Mouse (Mus musculus) kidney, postnatal 25 days (tissue): ENCODE data around the gene Aloxe3.

Experiments
- DNase-seq, 2 experiments: peaks; one replicate each; pipeline ENCODE4 v3.0.0; 2021; ENCODE audit warnings: mixed read lengths in 2 of 2

Gene Aloxe3

GRCm38 (mm10) chr11:69125852-69125918 is at the start of gene Aloxe3:
Aloxe3 (plus strand) TSS chr11:69125896.
- no peak for DNase-seq

- DNase-seq, result peak in 1 of 2 experiments; percentile 23
These were observed 49.1 kb upstream of the Aloxe3 start for GRCm38 (mm10) chr11:69076572-69076971.

GRCm38 (mm10) chr11:69077316-69077715 is 48.4 kb upstream of the Aloxe3 start:
- DNase-seq, result peak in 1 of 2 experiments; percentile 17

- DNase-seq, result peak in 1 of 2 experiments; percentile 20
These were observed 47.7 kb upstream of the Aloxe3 start for GRCm38 (mm10) chr11:69078041-69078440.

GRCm38 (mm10) chr11:69078805-69079438 is 46.8 kb upstream of the Aloxe3 start:
- peak in 1 of 2 experiments; percentile 43 for DNase-seq

GRCm38 (mm10) chr11:69080102-69080854 is 45.4 kb upstream of the Aloxe3 start:
- peak in 1 of 2 experiments; percentile 76 for DNase-seq

- DNase-seq, result no peak
These were observed 44.9 kb upstream of the Aloxe3 start for GRCm38 (mm10) chr11:69080855-69081222.

GRCm38 (mm10) chr11:69081613-69082012 is 44.1 kb upstream of the Aloxe3 start:
- peak in 1 of 2 experiments; percentile 29 for DNase-seq

GRCm38 (mm10) chr11:69085608-69086007 is 40.1 kb upstream of the Aloxe3 start:
- DNase-seq, result peak in 1 of 2 experiments; percentile 32

GRCm38 (mm10) chr11:69086390-69086789 is 39.3 kb upstream of the Aloxe3 start:
- peak in 1 of 2 experiments; percentile 27 for DNase-seq

- DNase-seq, result peak in 1 of 2 experiments; percentile 65
These were observed 38.6 kb upstream of the Aloxe3 start for GRCm38 (mm10) chr11:69087082-69087481.

- peak in 1 of 2 experiments; percentile 21 for DNase-seq
These were observed 38.1 kb upstream of the Aloxe3 start for GRCm38 (mm10) chr11:69087597-69087996.

- peak; percentile 91 to 95 for DNase-seq
These were observed 37.4 kb upstream of the Aloxe3 start, which contains the start of gene Vamp2 for GRCm38 (mm10) chr11:69088103-69088855. Vamp2 (plus strand) TSS chr11:69088490.

- peak in 1 of 2 experiments; percentile 62 for DNase-seq
These were observed 36.7 kb upstream of the Aloxe3 start for GRCm38 (mm10) chr11:69088856-69089615.

- peak in 1 of 2 experiments; percentile 73 for DNase-seq
These were observed 35.9 kb upstream of the Aloxe3 start for GRCm38 (mm10) chr11:69089616-69090290.

GRCm38 (mm10) chr11:69090367-69090766 is 35.3 kb upstream of the Aloxe3 start:
- DNase-seq, result peak in 1 of 2 experiments; percentile 35

- peak in 1 of 2 experiments; percentile 34 for DNase-seq
These were observed 33.9 kb upstream of the Aloxe3 start for GRCm38 (mm10) chr11:69091566-69092385.

GRCm38 (mm10) chr11:69092386-69092751 is 33.3 kb upstream of the Aloxe3 start:
- DNase-seq, result peak; percentile 93 to 96

- DNase-seq, result peak in 1 of 2 experiments; percentile 56
These were observed 32.8 kb upstream of the Aloxe3 start for GRCm38 (mm10) chr11:69092871-69093270.

- DNase-seq, result peak in 1 of 2 experiments; percentile 34
These were observed 31.8 kb upstream of the Aloxe3 start for GRCm38 (mm10) chr11:69093856-69094255.

GRCm38 (mm10) chr11:69094697-69095429 is 30.8 kb upstream of the Aloxe3 start, which contains the start of gene Per1:
Per1 (plus strand) TSS chr11:69095217.
- DNase-seq, result peak; percentile 100
